Mouse (Mus musculus) heart, embryonic 15.5 days (tissue): ENCODE measurements around the gene Lfng. TPM values are rescaled to one million over a fixed set of nuclear protein-coding genes. Genes with fewer than 3 reads are reported as not detected.
A peak's percentile ranks its signal among the peaks of the same experiment; 100 is the strongest.

Source experiments
- ATAC-seq: fragments of 200-750 bp; cut with Nextera tagmentation; replicated peaks from 2 replicates; pipeline ENCODE4 v1.8.0; 2017; ENCODE audit warnings: low read depth, moderate TSS enrichment; ENCODE audit not compliant: insufficient number of reproducible peaks, insufficient read depth, low FRiP score
- H3K27ac ChIP-seq: fragments of 300-500 bp; sonication (generic); 2 replicates; pipeline ENCODE4 v1.5.1; 2015; ENCODE audit warnings: mild to moderate bottlenecking, inconsistent platforms
- H3K27me3 ChIP-seq: fragments of 300-500 bp; sonication (generic); 2 replicates; pipeline ENCODE4 v1.6.1; 2015; ENCODE audit warnings: inconsistent platforms
- H3K36me3 ChIP-seq: fragments of 300-500 bp; sonication (generic); 2 replicates; pipeline ENCODE4 v1.6.1; 2015; ENCODE audit warnings: mild to moderate bottlenecking, inconsistent platforms
- H3K4me1 ChIP-seq: fragments of 300-500 bp; sonication (generic); replicated peaks from 2 replicates; pipeline ENCODE4 v1.6.1; 2015; ENCODE audit warnings: inconsistent platforms
- H3K4me2 ChIP-seq: fragments of 300-500 bp; sonication (generic); 2 replicates; pipeline ENCODE4 v1.6.1; 2015; ENCODE audit warnings: inconsistent platforms, mild to moderate bottlenecking, moderate library complexity
- H3K4me3 ChIP-seq: fragments of 300-500 bp; sonication (generic); 2 replicates; pipeline ENCODE4 v1.5.1; 2015; ENCODE audit warnings: mild to moderate bottlenecking, inconsistent platforms
- H3K9ac ChIP-seq: fragments of 300-500 bp; sonication (generic); 2 replicates; pipeline ENCODE4 v1.6.1; 2015; ENCODE audit warnings: mild to moderate bottlenecking, inconsistent platforms
- H3K9me3 ChIP-seq: fragments of 300-500 bp; sonication (generic); replicated peaks from 2 replicates; pipeline ENCODE4 v1.6.1; 2016; ENCODE audit warnings: inconsistent platforms
- WGBS: fragments of 180-500 bp; shearing (Covaris S2); methylation state at CpG from one replicate; pipeline ENCODE4 v1.1.7; 2015; ENCODE audit warnings: mixed read lengths; 5-methylcytosine and 5-hydroxymethylcytosine counted together
- polyA plus RNA-seq: library from polyadenylated mRNA; unstranded; fragments of >200 nt; fragmentation: Nextera tagmentation; extraction: Ambion mirVana; gene quantifications from 2 replicates; pipeline ENCODE4 v1.2.1, GENCODE M21; 2015

The Lfng gene
- polyA plus RNA-seq, 1 experiment from 2014 or later = 5.0 TPM

GRCm38 (mm10) chr5:140609511-140610272, 2.6 kb downstream of the Lfng start:
- WGBS = 22% methylated on average over 13 of the region's 13 CpGs
- Histone ChIP-seq H3K27ac (peak overlapping the region; percentile 86), H3K27me3 (peaks cover 59% of the 10 kb centered on the region), H3K4me3 (peak overlapping the region; percentile 54), H3K4me2 (peak overlapping the region; percentile 87), H3K36me3 (0 out of 2 replicates have a peak, but pooled peaks cover 6% of the 10 kb centered on the region), H3K4me1 (peaks cover 65% of the 10 kb centered on the region), H3K9ac (0 out of 2 replicates have a peak overlapping the region, but pooled peaks have one; percentile 10), H3K9me3 (no peaks in the 10 kb centered on the region)
- ATAC-seq = no peak

- Histone ChIP-seq H3K4me2 (peak overlapping the region; percentile 87), H3K27ac (peak overlapping the region; percentile 86), H3K4me3 (peak overlapping the region; percentile 54), H3K36me3 (0 out of 2 replicates have a peak, but pooled peaks cover 6% of the 10 kb centered on the region), H3K4me1 (peaks cover 61% of the 10 kb centered on the region), H3K9ac (peak overlapping the region; percentile 50), H3K9me3 (no peaks in the 10 kb centered on the region), H3K27me3 (peaks cover 52% of the 10 kb centered on the region)
- peak; percentile 51 for ATAC-seq
- 3% methylated on average over 30 of the region's 30 CpGs for WGBS
Observed at GRCm38 (mm10) chr5:140610273-140611011, 3.3 kb downstream of the Lfng start.

GRCm38 (mm10) chr5:140611021-140611583, 4.0 kb downstream of the Lfng start:
- ATAC-seq = peak; percentile 38
- Histone ChIP-seq H3K4me3 (peak overlapping the region; percentile 54), H3K27me3 (peaks cover 45% of the 10 kb centered on the region)

DNA sequence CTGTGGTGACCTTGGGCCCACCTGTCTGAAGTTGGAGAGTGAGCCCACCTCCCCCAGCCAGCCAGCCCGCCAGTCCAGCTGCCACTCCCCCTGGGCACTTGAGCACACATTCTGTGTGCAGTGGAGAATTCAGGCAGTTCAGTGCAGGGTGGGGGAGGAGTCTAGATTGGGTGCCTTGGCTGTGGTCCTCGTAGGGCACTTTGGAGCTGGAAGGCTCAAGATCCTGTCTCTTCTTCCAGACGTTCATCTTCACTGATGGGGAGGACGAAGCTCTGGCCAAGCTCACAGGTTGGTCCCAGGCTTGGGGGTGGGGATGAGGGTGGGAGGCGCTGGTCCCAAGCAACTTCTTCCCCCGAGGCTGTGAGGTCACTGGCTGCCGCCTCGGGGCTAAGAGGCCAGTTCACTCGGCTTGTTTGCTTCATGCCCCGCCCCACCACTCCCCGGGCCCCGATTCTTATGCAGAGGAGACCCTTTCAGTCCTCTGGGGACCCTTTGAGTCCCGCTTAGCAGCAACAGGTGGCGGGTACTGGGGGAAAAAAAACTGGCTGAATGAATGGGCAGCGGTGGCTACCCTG, 4.6 kb downstream of the Lfng start:
- ATAC-seq = no peak
- 31% methylated on average over 15 of the region's 15 CpGs for WGBS
- H3K36me3 ChIP-seq = 0 out of 2 replicates have a peak, but pooled peaks cover 6% of the 10 kb centered on the region
- no peaks in the 10 kb centered on the region for H3K9me3 ChIP-seq
- H3K4me3 ChIP-seq = peak overlapping the region; percentile 54
- peak overlapping the region; percentile 87 for H3K4me2 ChIP-seq
- H3K27me3 ChIP-seq = peaks cover 39% of the 10 kb centered on the region
- H3K9ac ChIP-seq = peak overlapping the region; percentile 50
- peak overlapping the region; percentile 86 for H3K27ac ChIP-seq
- peaks cover 55% of the 10 kb centered on the region for H3K4me1 ChIP-seq

More at GRCm38 (mm10) chr5:140611021-140611583, 4.0 kb downstream of the Lfng start:
- Histone ChIP-seq H3K9ac (peak overlapping the region; percentile 50), H3K27ac (peak overlapping the region; percentile 86), H3K4me2 (peak overlapping the region; percentile 87), H3K9me3 (no peaks in the 10 kb centered on the region), H3K4me1 (peaks cover 61% of the 10 kb centered on the region), H3K36me3 (0 out of 2 replicates have a peak, but pooled peaks cover 6% of the 10 kb centered on the region)
- 10% methylated on average over 21 of the region's 21 CpGs for WGBS

DNA sequence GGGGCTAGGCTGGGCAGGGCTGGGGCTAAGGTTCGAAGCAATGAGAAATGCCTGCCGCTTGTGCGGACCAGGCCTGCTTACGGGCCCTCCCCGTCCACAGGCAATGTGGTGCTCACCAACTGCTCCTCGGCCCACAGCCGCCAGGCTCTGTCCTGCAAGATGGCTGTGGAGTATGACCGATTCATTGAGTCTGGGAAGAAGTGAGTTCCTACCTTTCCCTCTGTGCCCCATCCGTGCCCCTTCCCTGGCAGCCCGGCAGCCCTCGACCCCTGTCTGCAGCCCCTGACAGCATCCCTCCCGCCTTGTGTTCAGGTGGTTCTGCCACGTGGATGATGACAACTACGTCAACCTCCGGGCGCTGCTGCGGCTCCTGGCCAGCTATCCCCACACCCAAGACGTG, 5.1 kb downstream of the Lfng start:
- H3K4me3 ChIP-seq = peak overlapping the region; percentile 54; the same call in 1 of the 2 replicates
- peaks cover 34% of the 10 kb centered on the region for H3K27me3 ChIP-seq
- WGBS = 78% methylated on average over 18 of the region's 18 CpGs
- 0 out of 2 replicates have a peak overlapping the region, but pooled peaks have one; percentile 86 for H3K27ac ChIP-seq
- peak overlapping the region; percentile 87 for H3K4me2 ChIP-seq
- H3K9ac ChIP-seq = no peak overlapping the region
- no peaks in the 10 kb centered on the region for H3K9me3 ChIP-seq
- H3K36me3 ChIP-seq = 0 out of 2 replicates have a peak, but pooled peaks cover 6% of the 10 kb centered on the region
- no peak for ATAC-seq
- H3K4me1 ChIP-seq = peaks cover 50% of the 10 kb centered on the region

DNA sequence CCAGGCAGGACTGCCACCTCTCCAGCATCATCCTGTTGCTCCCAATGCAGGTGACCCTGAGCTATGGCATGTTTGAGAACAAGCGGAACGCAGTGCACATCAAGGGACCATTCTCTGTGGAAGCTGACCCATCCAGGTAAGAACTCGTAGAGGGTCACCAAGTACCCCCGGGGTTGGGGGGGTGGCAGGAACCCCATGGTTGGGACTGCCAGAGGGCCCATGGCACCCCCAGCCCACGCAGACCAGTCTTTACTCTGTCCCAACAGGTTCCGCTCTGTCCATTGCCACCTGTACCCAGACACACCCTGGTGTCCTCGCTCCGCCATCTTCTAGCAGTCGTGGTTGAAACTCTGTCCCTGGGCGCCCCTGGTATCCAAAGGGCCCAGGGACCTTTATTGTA, 7.0 kb downstream of the Lfng start:
- Histone ChIP-seq H3K4me1 (peaks cover 32% of the 10 kb centered on the region), H3K4me3 (no peak overlapping the region), H3K36me3 (0 out of 2 replicates have a peak, but pooled peaks cover 6% of the 10 kb centered on the region), H3K9ac (no peak overlapping the region), H3K4me2 (no peak overlapping the region), H3K27me3 (peaks cover 20% of the 10 kb centered on the region), H3K27ac (no peak overlapping the region), H3K9me3 (no peaks in the 10 kb centered on the region)
- ATAC-seq = no peak
- 92% methylated on average over 10 of the region's 10 CpGs for WGBS

DNA sequence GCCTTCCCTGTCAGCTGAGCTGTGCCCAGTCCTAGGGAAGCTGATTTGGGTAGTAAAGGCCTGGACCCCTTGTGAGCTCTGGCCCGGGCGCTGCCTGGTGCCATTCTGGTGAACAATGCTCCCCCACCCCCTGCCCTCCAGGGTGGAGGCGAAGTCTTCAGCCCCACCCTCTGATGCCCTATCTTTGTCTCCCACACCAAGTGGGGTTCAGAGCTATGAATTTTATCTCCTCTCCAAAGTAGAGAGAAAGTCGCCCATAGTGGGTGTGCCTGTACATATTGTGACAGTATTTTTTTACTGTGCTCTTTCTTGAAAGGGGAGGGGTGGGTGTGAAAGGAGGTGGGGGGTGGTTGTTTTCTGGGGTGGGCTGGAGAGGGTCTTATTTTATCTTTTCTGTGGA, 7.7 kb downstream of the Lfng start:
- peaks cover 25% of the 10 kb centered on the region for H3K4me1 ChIP-seq
- H3K9ac ChIP-seq = no peak overlapping the region
- no peak overlapping the region for H3K4me2 ChIP-seq
- WGBS = 83% methylated on average over 4 of the region's 4 CpGs
- no peak for ATAC-seq
- no peak overlapping the region for H3K4me3 ChIP-seq
- H3K36me3 ChIP-seq = 0 out of 2 replicates have a peak, but pooled peaks cover 6% of the 10 kb centered on the region
- H3K27ac ChIP-seq = no peak overlapping the region
- peaks cover 13% of the 10 kb centered on the region; the same call in 1 of the 2 replicates for H3K27me3 ChIP-seq
- H3K9me3 ChIP-seq = no peaks in the 10 kb centered on the region

DNA sequence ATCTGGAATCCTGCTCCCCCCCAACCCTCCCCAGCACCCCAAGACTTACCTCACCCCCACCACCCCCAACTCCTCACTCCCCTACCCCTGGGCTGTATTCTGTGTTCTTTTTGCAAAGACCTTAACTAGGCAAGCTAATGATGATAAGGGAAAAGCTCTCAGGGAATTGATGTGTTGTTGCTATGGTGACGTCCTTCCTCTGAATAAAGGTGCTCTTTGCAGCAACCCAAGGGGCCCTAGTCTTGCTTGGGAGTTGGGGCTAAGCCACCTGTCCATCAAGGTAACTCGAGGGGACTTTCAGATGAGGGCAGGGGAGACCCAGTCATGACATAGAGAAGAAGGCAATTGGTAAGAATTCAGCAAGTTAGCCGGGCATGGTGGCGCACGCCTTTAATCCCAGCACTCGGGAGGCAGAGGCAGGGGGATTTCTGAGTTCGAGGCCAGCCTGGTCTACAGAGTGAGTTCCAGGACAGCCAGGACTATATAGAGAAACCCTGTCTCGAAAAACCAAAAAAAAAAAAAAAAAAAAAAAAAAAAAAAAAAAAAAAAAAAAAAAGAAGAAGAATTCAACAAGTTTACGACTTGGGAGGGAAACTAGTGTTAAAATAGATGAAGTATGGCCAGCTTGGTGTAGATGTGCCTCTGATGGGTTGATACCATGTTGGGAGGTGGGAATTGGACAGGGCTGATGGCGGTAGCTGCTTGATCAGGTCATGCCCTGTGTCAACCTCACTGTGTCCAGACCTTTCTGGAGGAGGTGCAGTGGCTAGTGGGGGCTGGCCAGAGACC, 8.4 kb downstream of the Lfng start:
- peaks cover 10% of the 10 kb centered on the region; the same call in 1 of the 2 replicates for H3K27me3 ChIP-seq
- no peak for ATAC-seq
- WGBS = 82% methylated on average over 10 of the region's 10 CpGs

GRCm38 (mm10) chr5:140616110-140616503, 9.0 kb downstream of the Lfng start:
- ATAC-seq = no peak
- peaks cover 13% of the 10 kb centered on the region for H3K4me1 ChIP-seq
- 70% methylated on average over 6 of the region's 6 CpGs for WGBS
- no peak overlapping the region for H3K4me3 ChIP-seq
- H3K4me2 ChIP-seq = no peak overlapping the region
- H3K9me3 ChIP-seq = no peaks in the 10 kb centered on the region
- H3K9ac ChIP-seq = no peak overlapping the region
- peaks cover 9% of the 10 kb centered on the region; the same call in 1 of the 2 replicates for H3K27me3 ChIP-seq
- H3K36me3 ChIP-seq = 0 out of 2 replicates have a peak, but pooled peaks cover 6% of the 10 kb centered on the region
- H3K27ac ChIP-seq = peak overlapping the region; percentile 61; the same call in 1 of the 2 replicates

More for the DNA sequence above, 8.4 kb downstream of the Lfng start:
- Histone ChIP-seq H3K9me3 (no peaks in the 10 kb centered on the region), H3K9ac (no peak overlapping the region), H3K36me3 (0 out of 2 replicates have a peak, but pooled peaks cover 6% of the 10 kb centered on the region), H3K4me2 (no peak overlapping the region), H3K4me1 (peaks cover 19% of the 10 kb centered on the region), H3K27ac (no peak overlapping the region), H3K4me3 (no peak overlapping the region)

GRCm38 (mm10) chr5:140616691-140617090, 9.6 kb downstream of the Lfng start:
- no peak overlapping the region for H3K4me3 ChIP-seq
- peaks cover 9% of the 10 kb centered on the region; the same call in 1 of the 2 replicates for H3K27me3 ChIP-seq
- ATAC-seq = no peak
- peaks cover 10% of the 10 kb centered on the region for H3K4me1 ChIP-seq
- H3K36me3 ChIP-seq = 0 out of 2 replicates have a peak, but pooled peaks cover 6% of the 10 kb centered on the region
- peak overlapping the region; percentile 61 for H3K27ac ChIP-seq
- H3K9me3 ChIP-seq = no peaks in the 10 kb centered on the region
- WGBS = 62% methylated on average over 9 of the region's 9 CpGs
- no peak overlapping the region for H3K9ac ChIP-seq
- H3K4me2 ChIP-seq = no peak overlapping the region
